Mouse (Mus musculus) heart, adult 2 months (tissue): Measurements from ENCODE around the gene Ralgps1.

Experiments used
- CTCF ChIP-seq: fragments of 200-600 bp; IDR thresholded peaks from 2 replicates; pipeline ENCODE4 v1.8.1; 2022; ENCODE audit warnings: antibody characterized with exemption, mild to moderate bottlenecking, moderate library complexity
- POLR2A ChIP-seq: fragments of 200-500 bp; IDR thresholded peaks from 2 replicates; pipeline ENCODE4 v1.6.1; 2011; ENCODE audit warnings: mild to moderate bottlenecking, low read depth, low read length, control low read depth; ENCODE audit not compliant: insufficient read depth

- no peak for TF ChIP-seq CTCF
- no peak for TF ChIP-seq POLR2A
Observed at GRCm38 (mm10) chr2:33200368-33201068, 170.8 kb downstream of the Ralgps1 start.
